Mouse (Mus musculus) C3H10T1/2 (cell line): ENCODE results near the gene Fat2. TPM values are rescaled to one million over a fixed set of nuclear protein-coding genes. Genes with fewer than 3 reads are reported as not detected.

Source experiments
- polyA plus RNA-seq, 2 experiments: library from polyadenylated mRNA; unstranded; fragments of >200 nt; fragmentation: generic; extraction: Trizol; gene quantifications; one replicate each; pipeline ENCODE4 v1.2.1; 2012; ENCODE audit warnings: missing spikeins in 2 of 2

Fat2 gene
- polyA plus RNA-seq = under 1 TPM in 1 of 2 experiments, not detected in 1; 0.01 TPM

GRCm38 (mm10) chr11:55336101-55336891, at the start of gene Fat2:
Gene Fat2 (minus strand): TSS chr11:55336564.

DNA sequence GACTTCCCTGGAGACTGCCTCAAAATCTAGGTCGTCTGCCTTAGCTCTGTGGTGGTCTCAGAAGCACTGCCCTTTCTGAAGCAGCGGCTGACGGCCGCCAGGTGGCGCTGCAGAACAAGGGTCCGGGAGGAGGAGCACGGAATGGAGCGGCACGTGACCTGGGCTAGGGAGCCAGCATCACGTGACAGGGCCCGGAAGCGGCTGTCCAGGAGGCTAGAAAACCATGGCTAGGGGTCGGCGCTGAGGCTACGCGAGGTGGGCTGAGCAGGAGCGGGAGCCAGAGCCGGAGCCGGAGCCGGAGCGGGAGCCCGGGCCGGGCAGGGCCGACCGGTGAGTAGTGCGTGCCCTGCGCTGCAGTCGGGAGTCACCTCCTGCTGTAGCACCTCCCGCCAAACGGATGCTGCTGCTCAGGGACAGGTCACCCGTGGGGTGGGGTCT, 132.2 kb downstream of the Fat2 start, which contains the start of gene Slc36a1:
Gene Slc36a1, plus strand, starts transcription at position 192 of the 438 bp plus-strand sequence.

Other genes with a start within 250 kb of the Fat2 start
- 10 to 100 TPM in 1 of 2 experiments, 1 to 10 TPM in 1; 1.3 to 10.1 TPM for gene Gm2a, start 238.4 kb downstream of the Fat2 start, polyA plus RNA-seq
- gene Slc36a3, start 184.9 kb downstream of the Fat2 start, polyA plus RNA-seq = under 1 TPM in 1 of 2 experiments, not detected in 1; 0.05 TPM
- gene Slc36a2, start 151.5 kb downstream of the Fat2 start, polyA plus RNA-seq = under 1 TPM in 1 of 2 experiments, not detected in 1; 0.02 TPM
- gene Slc36a1, start 132.2 kb downstream of the Fat2 start, polyA plus RNA-seq = 1 to 10 TPM; 1.4 to 6.2 TPM
- 1,000 to 10,000 TPM in 1 of 2 experiments, 100 to 1,000 TPM in 1; 753 to 3,006 TPM for gene Sparc, start 86.6 kb upstream of the Fat2 start, polyA plus RNA-seq
- 1,000 to 10,000 TPM in 1 of 2 experiments, 100 to 1,000 TPM in 1; 787 to 1,003 TPM for gene Atox1, start 124.7 kb upstream of the Fat2 start, polyA plus RNA-seq
- gene G3bp1, start 133.1 kb upstream of the Fat2 start, polyA plus RNA-seq = 10 to 100 TPM; 39.2 to 42.9 TPM